Mouse (Mus musculus) spleen, adult 12 weeks (tissue): Measurements from ENCODE around the gene Slc9a9.

Experiments
- DNase-seq: peaks from one replicate; pipeline ENCODE4 v3.0.0; 2022; ENCODE audit warnings: low spot score

Gene Slc9a9

GRCm38 (mm10) chr9:94682260-94682659 lies 12.6 kb downstream of the Slc9a9 start:
- DNase-seq: no peak

- no peak for DNase-seq
Observed at GRCm38 (mm10) chr9:94685640-94686039, 15.9 kb downstream of the Slc9a9 start.

- no peak for DNase-seq
Observed at GRCm38 (mm10) chr9:94686380-94686779, 16.7 kb downstream of the Slc9a9 start.

GRCm38 (mm10) chr9:94687203-94687859 lies 17.6 kb downstream of the Slc9a9 start:
- no peak for DNase-seq

- no peak for DNase-seq
Observed at GRCm38 (mm10) chr9:94691311-94692087, 21.8 kb downstream of the Slc9a9 start.

- DNase-seq: no peak
Observed at GRCm38 (mm10) chr9:94692122-94692521, 22.4 kb downstream of the Slc9a9 start.

GRCm38 (mm10) chr9:94694243-94694642 lies 24.5 kb downstream of the Slc9a9 start:
- DNase-seq: no peak

GRCm38 (mm10) chr9:94694983-94695382 lies 25.3 kb downstream of the Slc9a9 start:
- DNase-seq: no peak

- no peak for DNase-seq
Observed at GRCm38 (mm10) chr9:94696539-94697079, 26.9 kb downstream of the Slc9a9 start.

GRCm38 (mm10) chr9:94698175-94698574 lies 28.5 kb downstream of the Slc9a9 start:
- no peak for DNase-seq

GRCm38 (mm10) chr9:94700549-94700948 lies 30.8 kb downstream of the Slc9a9 start:
- DNase-seq: no peak

- no peak for DNase-seq
Observed at GRCm38 (mm10) chr9:94701193-94701869, 31.6 kb downstream of the Slc9a9 start.

- no peak for DNase-seq
Observed at GRCm38 (mm10) chr9:94701965-94702634, 32.4 kb downstream of the Slc9a9 start.

- no peak for DNase-seq
Observed at GRCm38 (mm10) chr9:94704986-94705757, 35.5 kb downstream of the Slc9a9 start.

GRCm38 (mm10) chr9:94705758-94706026 lies 36.0 kb downstream of the Slc9a9 start:
- DNase-seq: no peak

- no peak for DNase-seq
Observed at GRCm38 (mm10) chr9:94712084-94712483, 42.4 kb downstream of the Slc9a9 start.

- DNase-seq: no peak
Observed at GRCm38 (mm10) chr9:94716695-94717094, 47.0 kb downstream of the Slc9a9 start.

GRCm38 (mm10) chr9:94723631-94724030 lies 53.9 kb downstream of the Slc9a9 start:
- no peak for DNase-seq

- no peak for DNase-seq
Observed at GRCm38 (mm10) chr9:94725121-94725520, 55.4 kb downstream of the Slc9a9 start.

- no peak for DNase-seq
Observed at GRCm38 (mm10) chr9:94727457-94727856, 57.7 kb downstream of the Slc9a9 start.

- DNase-seq: no peak
Observed at GRCm38 (mm10) chr9:94730396-94730795, 60.7 kb downstream of the Slc9a9 start.

GRCm38 (mm10) chr9:94732136-94732535 lies 62.4 kb downstream of the Slc9a9 start:
- DNase-seq: no peak
